Mouse (Mus musculus) MEL (cell line): ENCODE data around the gene Ankrd7. TPM values are rescaled to one million over a fixed set of nuclear protein-coding genes. Genes with fewer than 3 reads are reported as not detected.
"Not testable (repeated sequence)": the region's sequence is repeated elsewhere in the genome, so short reads cannot be mapped to it uniquely, and the experiment has no call there.

Source experiments
- DNase-seq: peaks from one replicate; pipeline ENCODE4 v3.0.0; 2011; ENCODE audit warnings: low read depth, low spot score
- H3K27ac ChIP-seq: 2 replicates; pipeline ENCODE4 v1.5.1; 2012; ENCODE audit warnings: low read depth, mild to moderate bottlenecking, control low read depth, low read length, moderate library complexity; ENCODE audit not compliant: control insufficient read depth
- H3K27me3 ChIP-seq, 2 experiments: fragments of 150-350 bp in 1 of 2; sonication (generic) in 1 of 2; 2 replicates each; pipeline ENCODE4 v1.6.1; 2012; ENCODE audit warnings: low read length in 2 of 2, mild to moderate bottlenecking in 2 of 2, improper control_type of control experiment in 1 of 2, moderate library complexity in 1 of 2; ENCODE audit not compliant: insufficient read depth in 2 of 2, control insufficient read depth in 1 of 2
- H3K36me3 ChIP-seq, 2 experiments: 2 replicates each; pipeline ENCODE4 v1.6.1; 2012 to 2014; ENCODE audit warnings: low read length in 2 of 2, improper control_type of control experiment in 1 of 2, inconsistent platforms in 1 of 2, mild to moderate bottlenecking in 1 of 2; ENCODE audit not compliant: insufficient read depth in 2 of 2, control insufficient read depth in 1 of 2
- H3K4me1 ChIP-seq, 2 experiments: fragments of 150-350 bp in 1 of 2; sonication (generic) in 1 of 2; 2 replicates each; pipeline ENCODE4 v1.6.1; 2012; ENCODE audit warnings: low read length in 2 of 2, improper control_type of control experiment in 1 of 2, mild to moderate bottlenecking in 1 of 2; ENCODE audit not compliant: insufficient read depth in 2 of 2, control insufficient read depth in 1 of 2
- H3K4me3 ChIP-seq, 2 experiments: fragments of 150-350 bp in 1 of 2; sonication (generic) in 1 of 2; 2 replicates each; pipeline ENCODE4 v1.5.1; 2012; ENCODE audit warnings: low read depth in 2 of 2, low read length in 2 of 2, mild to moderate bottlenecking in 2 of 2, moderate library complexity in 2 of 2, control low read depth in 1 of 2, improper control_type of control experiment in 1 of 2; ENCODE audit not compliant: control insufficient read depth in 1 of 2, insufficient read depth in 1 of 2
- H3K79me2 ChIP-seq: 2 replicates; pipeline ENCODE4 v1.6.1; 2012; ENCODE audit warnings: mild to moderate bottlenecking, low read length, moderate library complexity; ENCODE audit not compliant: control insufficient read depth, poor library complexity, insufficient read depth
- H3K9ac ChIP-seq: 2 replicates; pipeline ENCODE4 v1.6.1; 2012; ENCODE audit warnings: low read depth, mild to moderate bottlenecking, control low read depth, low read length, moderate library complexity; ENCODE audit not compliant: control insufficient read depth, poor library complexity, severe bottlenecking
- H3K9me3 ChIP-seq: fragments of 150-350 bp; sonication (generic); replicated peaks from 2 replicates; pipeline ENCODE4 v1.6.1; 2012; ENCODE audit warnings: mild to moderate bottlenecking, low read length, improper control_type of control experiment, moderate library complexity; ENCODE audit not compliant: insufficient read depth
- BHLHE40 ChIP-seq: IDR thresholded peaks from 2 replicates; pipeline ENCODE4 v1.6.1; 2012; ENCODE audit warnings: low read depth, mild to moderate bottlenecking, inconsistent platforms, low read length, improper control_type of control experiment, borderline replicate concordance
- CHD1 ChIP-seq: IDR thresholded peaks from 2 replicates; pipeline ENCODE4 v1.6.1; 2012; ENCODE audit warnings: low read depth, mild to moderate bottlenecking, inconsistent platforms, low read length, improper control_type of control experiment
- CTCF ChIP-seq, 3 experiments: IDR thresholded peaks in 2 of 3; conservative IDR thresholded peaks in 1 of 3; 2 replicates each; pipeline ENCODE4 v1.5.1; 2011 to 2012; ENCODE audit warnings: low read length in 3 of 3, low read depth in 2 of 3, mild to moderate bottlenecking in 2 of 3, improper control_type of control experiment in 1 of 3, inconsistent platforms in 1 of 3, mixed read lengths in 1 of 3, moderate library complexity in 1 of 3; ENCODE audit not compliant: control insufficient read depth in 1 of 3, insufficient read depth in 1 of 3, poor library complexity in 1 of 3, severe bottlenecking in 1 of 3
- E2F4 ChIP-seq: IDR thresholded peaks from 2 replicates; pipeline ENCODE4 v1.6.1; 2011; ENCODE audit warnings: low read depth, low read length, improper control_type of control experiment, borderline replicate concordance
- ELF1 ChIP-seq: IDR thresholded peaks from 2 replicates; pipeline ENCODE4 v1.6.1; 2014; ENCODE audit warnings: low read depth, mild to moderate bottlenecking, inconsistent platforms, low read length, improper control_type of control experiment, moderate library complexity
- ETS1 ChIP-seq: IDR thresholded peaks from 2 replicates; pipeline ENCODE4 v1.6.1; 2012; ENCODE audit warnings: low read depth, mild to moderate bottlenecking, inconsistent platforms, low read length, improper control_type of control experiment, moderate library complexity
- HCFC1 ChIP-seq: IDR thresholded peaks from 2 replicates; pipeline ENCODE4 v1.6.1; 2012; ENCODE audit warnings: low read depth, mild to moderate bottlenecking, inconsistent platforms, low read length, improper control_type of control experiment, moderate library complexity
- JUND ChIP-seq: IDR thresholded peaks from 2 replicates; pipeline ENCODE4 v1.6.1; 2011; ENCODE audit warnings: low read depth, mild to moderate bottlenecking, improper control_type of control experiment, low read length
- KAT2A ChIP-seq: conservative IDR thresholded peaks from 2 replicates; pipeline ENCODE4 v1.6.1; 2012; ENCODE audit warnings: low read depth, low read length, improper control_type of control experiment, inconsistent platforms
- MAFK ChIP-seq: IDR thresholded peaks from 2 replicates; pipeline ENCODE4 v1.6.1; 2011; ENCODE audit warnings: low read depth, mild to moderate bottlenecking, low read length, improper control_type of control experiment, borderline replicate concordance
- MAX ChIP-seq: IDR thresholded peaks from 2 replicates; pipeline ENCODE4 v1.6.1; 2011; ENCODE audit warnings: low read length, improper control_type of control experiment
- MXI1 ChIP-seq: IDR thresholded peaks from 2 replicates; pipeline ENCODE4 v1.6.1; 2011; ENCODE audit warnings: mild to moderate bottlenecking, low read depth, low read length, improper control_type of control experiment
- MYC ChIP-seq: IDR thresholded peaks from 2 replicates; pipeline ENCODE4 v1.6.1; 2011; ENCODE audit warnings: low read depth, mild to moderate bottlenecking, low read length, improper control_type of control experiment, moderate library complexity
- POLR2A ChIP-seq, 2 experiments: IDR thresholded peaks; 2 replicates each; pipeline ENCODE4 v1.6.1; 2011 to 2012; ENCODE audit warnings: low read length in 2 of 2, mild to moderate bottlenecking in 2 of 2, control low read depth in 1 of 2, improper control_type of control experiment in 1 of 2, low read depth in 1 of 2, moderate library complexity in 1 of 2; ENCODE audit not compliant: control insufficient read depth in 1 of 2, insufficient read depth in 1 of 2, poor library complexity in 1 of 2
- POLR2AphosphoS2 ChIP-seq: IDR thresholded peaks from 2 replicates; pipeline ENCODE4 v1.6.1; 2011; ENCODE audit warnings: low read length, improper control_type of control experiment
- RAD21 ChIP-seq: IDR thresholded peaks from 2 replicates; pipeline ENCODE4 v1.6.1; 2011; ENCODE audit warnings: mild to moderate bottlenecking, low read depth, low read length, improper control_type of control experiment
- RCOR1 ChIP-seq: IDR thresholded peaks from 2 replicates; pipeline ENCODE4 v1.6.1; 2012; ENCODE audit warnings: low read depth, mild to moderate bottlenecking, inconsistent platforms, low read length, improper control_type of control experiment
- SIN3A ChIP-seq: IDR thresholded peaks from 2 replicates; pipeline ENCODE4 v1.6.1; 2012; ENCODE audit warnings: low read length, improper control_type of control experiment, inconsistent platforms
- SMC3 ChIP-seq: IDR thresholded peaks from 2 replicates; pipeline ENCODE4 v1.6.1; 2011; ENCODE audit warnings: low read depth, low read length, improper control_type of control experiment
- TAL1 ChIP-seq: IDR thresholded peaks from 2 replicates; pipeline ENCODE4 v1.6.1; 2012; ENCODE audit warnings: mild to moderate bottlenecking, inconsistent platforms, low read length, moderate library complexity, mixed read lengths
- TCF12 ChIP-seq: IDR thresholded peaks from 2 replicates; pipeline ENCODE4 v1.6.1; 2014; ENCODE audit warnings: low read depth, mild to moderate bottlenecking, inconsistent platforms, low read length, improper control_type of control experiment, moderate library complexity
- ZC3H11A ChIP-seq: IDR thresholded peaks from 2 replicates; pipeline ENCODE4 v1.6.1; 2012; ENCODE audit warnings: low read depth, mild to moderate bottlenecking, inconsistent platforms, low read length, improper control_type of control experiment
- ZMIZ1 ChIP-seq: IDR thresholded peaks from 2 replicates; pipeline ENCODE4 v1.6.1; 2012; ENCODE audit warnings: low read depth, mild to moderate bottlenecking, inconsistent platforms, low read length, improper control_type of control experiment, moderate library complexity
- ZNF384 ChIP-seq: IDR thresholded peaks from 2 replicates; pipeline ENCODE4 v1.6.1; 2012; ENCODE audit warnings: low read depth, mild to moderate bottlenecking, inconsistent platforms, low read length, improper control_type of control experiment
- polyA plus RNA-seq, 2 experiments: library from polyadenylated mRNA; stranded (reverse) in 1 of 2; unstranded in 1 of 2; fragments of >175 nt in 1 of 2; fragments of >200 nt in 1 of 2; gene quantifications; 2 replicates each; pipeline versions ENCODE4 v1.2.1 to v1.2.4; 2012; ENCODE audit warnings: low replicate concordance in 2 of 2, low read depth in 1 of 2; ENCODE audit not compliant: insufficient read length in 2 of 2, insufficient read depth in 1 of 2, missing spikeins in 1 of 2
- total RNA-seq: library from RNA; depleted of rRNA; stranded (reverse); fragments of 300-350 nt; gene quantifications from 2 replicates; pipeline ENCODE4 v1.2.3, GENCODE M21; 2012

Ankrd7 gene
- total and polyA plus RNA-seq, 3 experiments: not detected

- no peak overlapping the region for H3K4me3 ChIP-seq
- H3K9ac ChIP-seq: no peak overlapping the region
- TF ChIP-seq MXI1 (no peak), MAX (no peak), ELF1 (no peak), KAT2A (no peak)
- TF ChIP-seq, all 39 proteins: peak for 0
- no peak for DNase-seq
- Histone ChIP-seq H3K79me2 (no peaks in the 10 kb centered on the region), H3K36me3 (no peaks in the 10 kb centered on the region), H3K4me1 (no peaks in the 10 kb centered on the region), H3K27ac (no peak overlapping the region), H3K9me3 (no peaks in the 10 kb centered on the region), H3K27me3 (no peaks in the 10 kb centered on the region; a peak in 1 of 4 replicates)
These were observed 45.9 kb upstream of the Ankrd7 start for GRCm38 (mm10) chr6:18820246-18820645.

DNA sequence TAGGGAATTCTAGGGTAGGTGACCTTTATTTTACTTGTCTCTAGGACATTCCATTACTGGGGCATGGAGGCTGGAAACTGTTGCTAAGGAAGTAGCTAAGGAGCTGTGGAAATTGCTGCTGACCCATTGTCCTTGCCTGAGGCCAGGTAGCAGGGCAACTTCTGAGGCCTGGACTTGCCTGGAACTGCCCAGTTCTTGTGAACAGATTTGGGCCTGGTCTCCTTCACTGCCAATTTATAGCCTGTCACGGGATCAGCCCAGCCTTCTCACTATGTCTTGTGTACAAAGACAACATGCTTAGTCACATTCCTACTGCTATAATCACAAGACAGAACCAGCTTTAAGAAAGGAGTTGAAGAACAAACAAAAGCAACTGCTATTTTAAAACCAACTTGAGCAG, 43.3 kb upstream of the Ankrd7 start:
- no peak for DNase-seq
- H3K36me3 ChIP-seq: no peaks in the 10 kb centered on the region
- no peak overlapping the region for H3K4me3 ChIP-seq
- no peak overlapping the region for H3K9ac ChIP-seq
- H3K4me1 ChIP-seq: no peaks in the 10 kb centered on the region
- H3K27me3 ChIP-seq: no peaks in the 10 kb centered on the region
- no peaks in the 10 kb centered on the region for H3K79me2 ChIP-seq
- H3K27ac ChIP-seq: no peak overlapping the region
- no peak for TF ChIP-seq E2F4
- TF ChIP-seq ETS1: no peak
- no peak for TF ChIP-seq KAT2A
- TF ChIP-seq CHD1: no peak
- no peak for TF ChIP-seq MAFK
- TF ChIP-seq MYC: no peak
- no peak for TF ChIP-seq POLR2A (IDR thresholded peaks at IDR 0.05; ENCODE audit: control insufficient read depth in 1 of 2, insufficient read depth in 1 of 2, low read depth in 1 of 2, low read length in 2 of 2, poor library complexity in 1 of 2)
- no peak for TF ChIP-seq RAD21
- no peak for TF ChIP-seq JUND
- TF ChIP-seq MXI1: no peak
- TF ChIP-seq ZMIZ1: no peak
- TF ChIP-seq, all 39 proteins: peak for 0
- H3K9me3 ChIP-seq: no peaks in the 10 kb centered on the region

- TF ChIP-seq HCFC1 (no peak), CHD1 (no peak), ZC3H11A (no peak), POLR2AphosphoS2 (no peak), E2F4 (no peak), SIN3A (no peak), TAL1 (no peak), TCF12 (no peak), MAFK (no peak), ELF1 (no peak), SMC3 (no peak), BHLHE40 (no peak), CTCF (IDR thresholded peaks at IDR 0.05 in 2 of 3, conservative IDR thresholded peaks at IDR 0.05 in 1 of 3; ENCODE audit: control insufficient read depth in 1 of 3, insufficient read depth in 1 of 3, low read depth in 2 of 3, low read length in 3 of 3, poor library complexity in 1 of 3, severe bottlenecking in 1 of 3) (no peak), RCOR1 (no peak), ZNF384 (no peak)
- Histone ChIP-seq H3K4me1 (no peaks in the 10 kb centered on the region), H3K36me3 (no peaks in the 10 kb centered on the region), H3K4me3 (no peak overlapping the region), H3K27me3 (peaks cover 0 to 2% of the 10 kb centered on the region in 2 experiments; a peak in 3 of 4 replicates), H3K9ac (no peak overlapping the region), H3K79me2 (no peaks in the 10 kb centered on the region), H3K27ac (no peak overlapping the region), H3K9me3 (no peaks in the 10 kb centered on the region)
- no peak for DNase-seq
These were observed 33.2 kb upstream of the Ankrd7 start for GRCm38 (mm10) chr6:18832958-18833357.

DNA sequence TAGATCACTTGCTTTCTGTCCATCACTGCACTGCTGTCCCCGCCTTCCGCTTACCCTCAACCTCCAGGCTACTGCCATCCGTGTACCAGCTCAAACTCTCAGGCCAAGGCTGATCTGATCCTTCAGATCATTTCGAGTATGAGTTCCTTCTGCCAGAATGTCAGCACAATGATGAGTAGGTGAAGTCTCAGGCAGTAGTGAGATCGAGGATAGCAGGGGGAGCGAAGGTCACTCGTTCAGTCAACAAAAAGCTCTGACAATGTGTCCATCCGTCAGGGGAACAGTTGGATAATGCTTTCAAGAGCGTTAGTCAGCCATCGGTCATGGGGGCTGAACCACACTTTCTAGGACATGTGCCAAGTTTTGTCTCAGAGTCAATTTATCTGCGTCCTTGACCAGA, 21.6 kb upstream of the Ankrd7 start:
- H3K27me3 ChIP-seq, H3K36me3 ChIP-seq, H3K9ac ChIP-seq, H3K4me1 ChIP-seq, DNase-seq, H3K79me2 ChIP-seq, H3K27ac ChIP-seq, H3K9me3 ChIP-seq, H3K4me3 ChIP-seq: not testable (repeated sequence)
